ENCODE assay signal across 22 mouse cellular contexts in the genomic region with DNA sequence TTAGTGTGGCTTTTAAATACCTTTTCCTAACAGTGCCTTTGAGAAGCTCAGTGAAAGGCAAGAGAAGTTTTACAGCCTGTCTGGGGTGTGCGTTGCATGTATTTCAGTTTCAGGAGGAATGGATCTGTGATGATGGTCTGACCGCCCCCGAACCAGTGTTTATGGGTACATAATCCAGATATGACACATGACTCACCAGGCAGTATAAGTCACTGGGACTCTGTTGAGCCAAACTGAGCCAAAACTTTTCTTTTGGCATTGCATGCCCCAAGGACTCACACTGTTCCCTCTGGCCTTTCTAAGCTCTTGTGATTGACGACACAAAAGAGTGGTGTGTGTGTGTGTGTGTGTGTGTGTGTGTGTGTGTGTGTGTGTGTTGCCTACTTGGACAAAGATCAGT. TPM values are rescaled to one million over a fixed set of nuclear protein-coding genes. Genes with fewer than 3 reads are reported as not detected.
DNase-seq lines count a peak whose midpoint lies in the region; ATAC-seq and TF ChIP-seq lines count a peak whose summit lies in the region.
"Had no signal": no experiment of that assay in that cellular context is flagged by ENCODE, and none has a peak within 500 bp of the region (broad histone marks: within the 10 kb centered on the region; RNA-seq: fewer than 3 reads in every experiment).

No protein-coding gene starts in this region.

- peak; percentile 72 to 86 for DNase-seq in adrenal gland, adult (ENCODE audit: inconsistent age in 2 of 2, low spot score in 1 of 2)
- DNase-seq in adrenal gland, adult 18-20 months (ENCODE audit: low spot score in 2 of 2): no peak
- peak; percentile 70 for DNase-seq in adrenal gland, adult 8-10 months
- peak; percentile 59 to 62 for DNase-seq in adrenal gland, postnatal 36 days
- DNase-seq in forebrain, embryonic 11.5 days (ENCODE audit: low spot score): no peak
- no peak for DNase-seq in left cerebral cortex, adult 2 months (ENCODE audit: extremely low spot score in 1 of 2, low spot score in 2 of 2)
- DNase-seq: cerebellum, adult 18-20 months; cerebellum, postnatal 10 days; gastrocnemius, postnatal 36 days; heart, adult 2 months; heart, postnatal 14 days; kidney, adult 2 months had no signal

- no peak overlapping the region for H3K4me3 ChIP-seq in forebrain, embryonic 11.5 days (ENCODE audit: low read depth, low read length)
- no peak overlapping the region for H3K4me3 ChIP-seq in kidney, embryonic 16.5 days (ENCODE audit: low read length)
- no peak overlapping the region for H3K4me3 ChIP-seq in left cerebral cortex, adult 2 months
- H3K4me3 ChIP-seq: embryonic facial prominence, embryonic 10.5 days; erythroblast, embryonic 14.5 days; forebrain, embryonic 10.5 days; forebrain, embryonic 15.5 days; heart, adult 2 months; heart, embryonic 15.5 days; hindbrain, embryonic 15.5 days had no signal

- H3K9me3 ChIP-seq in forebrain, embryonic 11.5 days (ENCODE audit: control insufficient read depth, low read length): no peaks in the 10 kb centered on the region
- no peaks in the 10 kb centered on the region for H3K9me3 ChIP-seq in kidney, embryonic 16.5 days (ENCODE audit: low read length)
- H3K9me3 ChIP-seq: embryonic facial prominence, embryonic 10.5 days; forebrain, embryonic 10.5 days; forebrain, embryonic 15.5 days; heart, embryonic 15.5 days; hindbrain, embryonic 15.5 days had no signal

- no peaks in the 10 kb centered on the region for H3K36me3 ChIP-seq in forebrain, embryonic 11.5 days (ENCODE audit: control insufficient read depth, insufficient read depth, low read length)
- H3K36me3 ChIP-seq in kidney, embryonic 16.5 days (ENCODE audit: insufficient read depth, low read length): no peaks in the 10 kb centered on the region
- H3K36me3 ChIP-seq: embryonic facial prominence, embryonic 10.5 days; forebrain, embryonic 10.5 days; forebrain, embryonic 15.5 days; heart, embryonic 15.5 days; hindbrain, embryonic 15.5 days had no signal

- H3K4me2 ChIP-seq in forebrain, embryonic 11.5 days (ENCODE audit: low read depth, low read length, severe bottlenecking): no peak overlapping the region
- H3K4me2 ChIP-seq in kidney, embryonic 16.5 days (replicated peaks; ENCODE audit: low read depth, low read length): no peak overlapping the region
- H3K4me2 ChIP-seq: forebrain, embryonic 15.5 days; heart, embryonic 11.5 days; heart, embryonic 15.5 days; hindbrain, embryonic 15.5 days had no signal

- 79% methylated on average over 4 of the region's 4 CpGs for WGBS in forebrain, embryonic 11.5 days
- 76% methylated on average over 4 of the region's 4 CpGs for WGBS in kidney, embryonic 16.5 days

- no peak overlapping the region for H3K27ac ChIP-seq in forebrain, embryonic 11.5 days (ENCODE audit: low read depth, low read length)
- no peak overlapping the region for H3K27ac ChIP-seq in kidney, embryonic 16.5 days (ENCODE audit: low read length)
- H3K27ac ChIP-seq in left cerebral cortex, adult 2 months: no peak overlapping the region
- H3K27ac ChIP-seq: embryonic facial prominence, embryonic 10.5 days; forebrain, embryonic 10.5 days; forebrain, embryonic 15.5 days; heart, adult 2 months; heart, embryonic 15.5 days; hindbrain, embryonic 15.5 days had no signal

- no peak for TF ChIP-seq CTCF in left cerebral cortex, adult 2 months (IDR thresholded peaks at IDR 0.05)

- no peak for ATAC-seq in forebrain, embryonic 11.5 days (replicated peaks; ENCODE audit: low FRiP score)
- no peak for ATAC-seq in kidney, embryonic 16.5 days (ENCODE audit: low FRiP score, low TSS enrichment)
- ATAC-seq: forebrain, embryonic 15.5 days; intestine, embryonic 16.5 days had no signal

- no peak overlapping the region for H3K9ac ChIP-seq in forebrain, embryonic 11.5 days (ENCODE audit: low read length)
- H3K9ac ChIP-seq in kidney, embryonic 16.5 days (replicated peaks; ENCODE audit: low read length): no peak overlapping the region
- H3K9ac ChIP-seq: forebrain, embryonic 15.5 days; heart, embryonic 15.5 days; hindbrain, embryonic 15.5 days had no signal

- intact Hi-C loops in left cerebral cortex, adult 2 months (cut with DNase I): no loop called here

- H3K4me1 ChIP-seq in forebrain, embryonic 11.5 days (replicated peaks; ENCODE audit: control insufficient read depth, insufficient read depth, low read length): no peaks in the 10 kb centered on the region
- no peaks in the 10 kb centered on the region for H3K4me1 ChIP-seq in kidney, embryonic 16.5 days (ENCODE audit: insufficient read depth, low read length)
- H3K4me1 ChIP-seq: forebrain, embryonic 15.5 days; hindbrain, embryonic 15.5 days had no signal

- H3K27me3 ChIP-seq in forebrain, embryonic 11.5 days (ENCODE audit: control insufficient read depth, insufficient read depth, low read length): no peaks in the 10 kb centered on the region
- H3K27me3 ChIP-seq in kidney, embryonic 16.5 days (ENCODE audit: insufficient read depth, low read length): no peaks in the 10 kb centered on the region
- H3K27me3 ChIP-seq: CH12.LX; forebrain, embryonic 15.5 days; heart, embryonic 15.5 days; hindbrain, embryonic 15.5 days had no signal

RNA-seq across cellular contexts. Expression of a gene that starts 8.4 kb away (rescaled TPM):
- total RNA-seq in adrenal gland, adult 18-20 months (2021): 100 to 1,000 TPM; 235 to 281 TPM
- 100 to 1,000 TPM; 249 to 301 (median 265) TPM for total RNA-seq in adrenal gland, adult 8-10 months (2022)
- total RNA-seq in adrenal gland, postnatal 36 days (2021): 100 to 1,000 TPM; 276 to 324 TPM
- polyA plus RNA-seq in forebrain, embryonic 11.5 days (2014; fragmentation: Nextera tagmentation; extraction: Ambion mirVana): 59.5 and 78.3 TPM in 2 replicates
- polyA plus RNA-seq in kidney, embryonic 16.5 days (2015; fragmentation: Nextera tagmentation; extraction: Ambion mirVana): 17.4 and 25.3 TPM in 2 replicates
- 100 to 1,000 TPM; 314 to 334 TPM for total RNA-seq in left cerebral cortex, adult 2 months (2021)

Comparison
In these comparisons a context has a peak if more than half of its experiments do, and no peak if none do; other contexts are left out.
1. DNase-seq: peak in adrenal gland, adult (2 of 2), adrenal gland, adult 8-10 months (single experiment) and adrenal gland, postnatal 36 days (2 of 2); none in adrenal gland, adult 18-20 months (0 of 2), forebrain, embryonic 11.5 days (single experiment) and left cerebral cortex, adult 2 months (0 of 2).